14 mouse cellular contexts compared by ENCODE assay signal in the genomic region with DNA sequence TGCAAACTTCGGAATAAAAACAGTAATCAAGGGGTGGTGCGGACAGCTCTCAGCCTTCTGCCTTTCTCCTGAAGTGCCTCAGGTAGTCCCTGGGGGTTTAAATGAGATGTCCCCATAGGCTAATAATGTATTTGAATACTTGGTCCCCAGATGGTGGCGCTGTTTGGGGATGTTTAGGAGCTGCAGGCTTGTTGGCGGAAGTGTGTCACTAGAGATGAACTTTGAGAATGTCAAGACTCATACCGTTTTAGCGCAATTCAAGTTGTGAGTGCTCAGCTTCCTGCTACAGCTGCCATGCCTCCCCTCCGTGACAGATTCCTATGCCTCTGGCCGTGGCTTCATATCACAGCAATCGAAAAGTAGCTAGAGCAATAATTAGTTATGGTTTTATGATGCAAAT. TPM values are rescaled to one million over a fixed set of nuclear protein-coding genes. Genes with fewer than 3 reads are reported as not detected.
"Had no signal": no experiment of that assay in that cellular context is flagged by ENCODE, and none has a peak within 500 bp of the region (broad histone marks: within the 10 kb centered on the region; RNA-seq: fewer than 3 reads in every experiment).

No protein-coding gene starts in this region.

- H3K9me3 ChIP-seq: midbrain, embryonic 13.5 days; neural tube, embryonic 15.5 days had no signal

- H3K27ac ChIP-seq: limb, embryonic 13.5 days; liver, embryonic 14.5 days; midbrain, embryonic 13.5 days; neural tube, embryonic 15.5 days; stomach, postnatal 0 days had no signal

- H3K4me1 ChIP-seq: limb, embryonic 13.5 days had no signal

- H3K9ac ChIP-seq: limb, embryonic 13.5 days; liver, embryonic 14.5 days; midbrain, embryonic 13.5 days; neural tube, embryonic 15.5 days had no signal

- H3K36me3 ChIP-seq: limb, embryonic 13.5 days; midbrain, embryonic 13.5 days; neural tube, embryonic 15.5 days had no signal

- H3K27me3 ChIP-seq: limb, embryonic 13.5 days; midbrain, embryonic 13.5 days; neural tube, embryonic 15.5 days had no signal

- DNase-seq: kidney, postnatal 25 days; left cerebral cortex, postnatal 4 days; lung, adult 18-20 months; lung, postnatal 36 days; right cerebral cortex, adult 18-20 months; right cerebral cortex, postnatal 25 days; thymus, postnatal 36 days had no signal

- H3K4me3 ChIP-seq: limb, embryonic 13.5 days; midbrain, embryonic 13.5 days; myocyte; neural tube, embryonic 15.5 days had no signal

- ATAC-seq: midbrain, embryonic 13.5 days had no signal

- H3K4me2 ChIP-seq: limb, embryonic 13.5 days; midbrain, embryonic 13.5 days; neural tube, embryonic 15.5 days had no signal

RNA-seq across cellular contexts. Expression of a gene that starts 58.1 kb away (rescaled TPM):
- total RNA-seq: layer of hippocampus, postnatal 25 days; left cerebral cortex, postnatal 4 days had no signal
- polyA plus RNA-seq: midbrain, embryonic 13.5 days; myocyte had no signal
